Mouse (Mus musculus): ENCODE measurements around the gene Ldha. TPM values are rescaled to one million over a fixed set of nuclear protein-coding genes. Genes with fewer than 3 reads are reported as not detected.

The Ldha gene
- polyA plus RNA-seq, 2 experiments from 2014 or later, result 1,036 to 1,248 TPM

DNA sequence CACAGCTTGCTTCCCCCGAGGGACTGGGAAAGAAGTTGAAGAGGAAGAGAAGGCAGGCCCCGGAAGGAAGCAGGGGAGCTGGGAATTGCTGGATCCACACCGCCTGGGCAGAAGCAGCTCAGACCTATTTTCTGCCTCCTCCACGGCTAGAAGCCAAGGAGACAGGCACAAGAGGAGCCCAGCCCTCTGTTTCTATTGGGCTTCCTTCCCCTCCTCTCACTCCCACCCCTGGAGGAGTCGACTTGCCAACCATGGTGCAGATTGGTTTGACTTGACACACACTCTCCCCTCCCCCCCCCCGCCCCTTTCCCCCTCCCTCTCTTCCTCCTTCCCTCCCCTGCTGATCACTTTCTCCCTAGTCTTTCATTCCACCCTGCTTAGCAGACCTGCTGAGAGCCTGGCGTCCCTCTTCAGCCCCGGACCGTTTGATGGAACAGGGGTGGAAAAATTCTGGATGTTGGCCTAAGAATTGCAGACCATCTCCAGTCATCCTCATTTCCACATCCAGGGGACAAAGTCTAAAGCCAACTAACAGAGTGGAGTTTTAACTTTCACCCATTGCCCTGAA, 3.1 kb upstream of the Ldha start:
- no peak for ATAC-seq

DNA sequence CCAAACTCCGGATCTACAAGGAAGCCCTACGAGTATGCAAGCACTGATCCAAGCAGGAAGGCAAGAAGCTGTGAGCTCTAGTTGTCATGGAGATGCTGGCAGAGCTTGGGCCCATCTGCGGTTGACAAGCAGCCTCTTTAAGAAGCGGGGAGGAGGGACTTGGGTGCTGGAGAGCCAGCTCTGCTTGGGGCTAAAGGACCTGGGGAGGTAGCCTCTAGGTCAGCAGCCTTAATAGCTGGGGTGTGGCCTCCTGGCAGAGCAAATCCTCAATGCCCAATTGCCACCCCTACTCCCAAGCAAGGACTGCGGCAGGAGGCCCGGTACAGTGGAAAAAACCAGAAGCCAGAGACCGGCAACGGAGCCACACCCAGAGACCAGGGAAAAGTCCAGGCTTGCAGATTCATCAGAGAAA, 2.4 kb upstream of the Ldha start:
- peak; percentile 95 for ATAC-seq

DNA sequence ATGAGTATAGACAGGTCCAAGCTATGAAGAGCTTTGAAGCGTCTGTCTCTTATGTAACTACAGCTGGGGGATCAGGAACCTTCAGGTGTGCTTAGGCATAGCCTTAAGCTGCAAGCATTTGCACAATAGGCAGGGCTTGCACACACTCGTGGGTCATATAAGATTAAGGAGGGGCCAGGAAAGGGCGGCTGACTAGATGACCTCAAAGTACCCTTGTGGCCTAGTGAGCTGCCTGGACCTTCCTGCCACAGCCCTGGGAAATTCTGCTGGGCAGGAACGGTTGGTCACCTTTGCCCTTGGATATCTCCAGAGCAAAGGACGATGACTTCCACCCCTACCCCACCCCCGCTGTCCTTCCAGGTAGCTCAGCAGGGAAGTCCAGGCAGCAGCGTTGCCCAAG, 1.8 kb upstream of the Ldha start:
- ATAC-seq, result no peak

DNA sequence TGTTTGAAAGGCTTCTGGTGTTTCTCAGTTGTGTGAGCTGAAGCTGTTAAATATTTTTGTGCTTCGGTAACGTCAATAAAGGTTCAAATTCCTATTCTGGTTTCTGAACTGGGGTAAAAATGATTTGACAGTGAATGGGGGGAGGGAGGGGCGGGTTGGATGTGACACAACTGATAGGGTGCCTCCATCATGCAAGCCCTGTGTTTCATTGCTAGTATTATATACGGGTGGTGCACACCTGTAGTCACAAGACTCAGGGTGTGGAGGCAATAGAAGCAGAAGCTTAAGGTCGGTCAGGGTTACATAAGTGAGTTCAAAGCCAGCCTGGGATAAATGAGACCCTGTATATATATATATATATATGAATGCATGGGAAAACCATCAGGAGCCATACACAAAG, 1.4 kb upstream of the Ldha start:
- ATAC-seq, result no peak

DNA sequence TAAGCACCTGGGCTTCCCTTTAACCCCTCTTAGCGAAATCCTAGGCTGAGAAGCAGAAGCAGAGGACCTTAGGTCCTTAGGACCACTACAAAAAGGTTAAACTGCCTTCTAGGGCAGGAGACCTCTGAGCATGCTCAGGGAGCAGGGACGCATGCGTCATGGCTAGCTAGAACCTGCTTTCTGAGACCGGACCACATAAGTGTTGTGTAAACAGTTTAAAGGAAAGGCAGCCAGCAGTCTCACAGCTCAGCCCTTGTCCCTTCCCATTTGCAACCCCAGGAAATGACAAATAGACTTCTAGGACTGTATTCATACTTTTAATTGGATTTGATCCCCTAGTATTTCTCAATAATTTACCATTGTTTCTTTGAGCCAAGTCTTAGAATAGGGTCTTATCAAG, 949 bp upstream of the Ldha start:
- no peak for ATAC-seq

DNA sequence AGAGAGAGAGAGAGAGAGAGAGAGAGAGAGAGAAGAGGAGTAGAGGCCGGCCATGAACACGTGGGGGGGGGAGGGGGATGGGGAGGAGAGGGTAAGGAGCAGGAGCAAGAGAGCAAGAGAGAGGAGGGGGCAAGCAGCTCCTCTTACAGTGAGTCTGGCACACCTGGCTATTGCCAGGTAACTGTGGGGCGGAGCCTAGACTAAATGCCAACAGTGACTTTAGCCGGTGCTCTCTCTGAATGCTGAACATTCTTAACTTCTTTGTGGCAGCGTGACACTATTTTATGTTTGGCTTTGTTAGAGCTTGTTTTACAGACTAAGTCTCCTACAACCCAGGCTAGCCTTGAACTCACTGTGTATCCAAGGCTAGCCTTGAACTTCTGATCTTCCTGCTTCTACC, 1.0 kb downstream of the Ldha start:
- ATAC-seq, result no peak

DNA sequence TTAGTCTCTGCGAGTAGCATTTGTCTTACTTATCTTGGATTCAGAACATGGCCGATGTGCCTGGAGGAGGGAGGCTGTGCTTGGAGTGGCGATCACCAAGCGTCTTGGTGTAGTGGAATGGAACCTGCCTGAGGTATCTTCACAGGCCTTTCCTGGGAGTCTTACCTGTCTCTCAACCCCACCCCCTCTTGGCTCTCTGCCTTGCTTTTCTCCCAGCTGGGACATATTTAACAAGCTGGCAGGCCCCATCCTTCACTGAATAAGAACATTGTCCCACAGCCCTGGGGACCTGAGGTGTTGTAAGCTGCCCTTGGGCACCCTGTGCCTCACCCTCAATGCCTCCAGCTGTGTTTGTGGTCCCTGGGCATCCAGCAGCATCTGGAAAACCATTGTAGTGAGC, 2.3 kb downstream of the Ldha start:
- ATAC-seq, result no peak

DNA sequence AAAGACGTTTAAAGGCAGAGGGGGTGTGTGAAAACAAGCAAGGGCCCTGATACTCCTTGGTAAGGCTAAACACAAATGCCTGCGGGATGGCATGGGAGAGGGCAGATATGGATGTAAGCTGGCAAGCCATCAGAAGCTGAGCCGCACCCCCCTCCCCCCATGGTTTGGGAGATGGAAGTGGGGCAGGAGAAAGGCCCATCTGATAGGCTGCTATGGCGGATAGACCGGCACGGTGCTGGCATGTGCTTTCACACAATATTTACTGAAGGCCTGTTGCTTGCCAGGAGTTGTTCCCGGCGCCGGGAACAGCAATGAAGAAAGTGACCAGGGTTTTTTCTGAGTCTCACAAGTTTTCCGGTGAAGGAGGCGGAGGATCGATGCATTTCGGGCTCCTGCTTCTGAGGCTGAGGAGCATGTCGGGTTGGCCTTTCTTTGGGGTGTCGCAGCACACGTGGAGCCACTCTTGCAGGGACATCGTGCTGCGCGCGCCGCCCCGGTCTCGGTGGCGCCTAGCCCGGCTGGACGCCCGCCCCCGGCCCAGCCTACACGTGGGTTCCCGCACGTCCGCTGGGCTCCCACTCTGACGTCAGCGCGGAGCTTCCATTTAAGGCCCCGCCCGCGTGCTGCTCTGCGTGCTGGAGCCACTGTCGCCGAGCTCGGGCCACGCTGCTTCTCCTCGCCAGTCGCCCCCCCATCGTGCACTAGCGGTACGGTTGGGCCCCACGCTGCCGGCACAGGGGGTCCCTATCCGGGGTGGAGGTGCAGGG, 4.1 kb downstream of the Ldha start:
- ATAC-seq, result peak; percentile 78

DNA sequence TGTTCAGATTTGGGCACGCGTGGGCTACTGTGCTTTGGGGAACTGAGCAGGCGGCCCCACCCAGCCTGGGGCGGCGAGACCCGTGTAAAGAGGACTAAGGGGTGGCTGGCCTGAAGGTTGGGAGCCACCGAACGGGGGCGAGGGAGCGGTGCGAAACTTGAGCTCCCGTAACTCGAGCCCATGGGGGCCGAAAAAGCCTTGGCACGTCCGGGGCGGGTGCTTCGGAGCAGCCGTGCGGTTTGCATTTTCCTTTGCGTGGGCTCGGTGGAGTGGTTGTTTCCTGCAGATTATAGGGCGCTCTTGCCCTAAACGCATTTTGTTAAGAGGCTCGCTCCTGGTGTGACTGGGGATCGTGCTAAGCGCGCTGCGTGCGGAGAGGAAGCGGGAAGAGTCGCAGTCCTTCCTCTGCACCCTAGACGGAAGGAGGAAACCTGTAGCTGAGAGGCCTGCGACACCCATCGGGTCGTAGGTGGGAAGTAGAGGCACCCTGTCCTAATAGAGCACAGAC, 4.8 kb downstream of the Ldha start:
- peak; percentile 41 for ATAC-seq

DNA sequence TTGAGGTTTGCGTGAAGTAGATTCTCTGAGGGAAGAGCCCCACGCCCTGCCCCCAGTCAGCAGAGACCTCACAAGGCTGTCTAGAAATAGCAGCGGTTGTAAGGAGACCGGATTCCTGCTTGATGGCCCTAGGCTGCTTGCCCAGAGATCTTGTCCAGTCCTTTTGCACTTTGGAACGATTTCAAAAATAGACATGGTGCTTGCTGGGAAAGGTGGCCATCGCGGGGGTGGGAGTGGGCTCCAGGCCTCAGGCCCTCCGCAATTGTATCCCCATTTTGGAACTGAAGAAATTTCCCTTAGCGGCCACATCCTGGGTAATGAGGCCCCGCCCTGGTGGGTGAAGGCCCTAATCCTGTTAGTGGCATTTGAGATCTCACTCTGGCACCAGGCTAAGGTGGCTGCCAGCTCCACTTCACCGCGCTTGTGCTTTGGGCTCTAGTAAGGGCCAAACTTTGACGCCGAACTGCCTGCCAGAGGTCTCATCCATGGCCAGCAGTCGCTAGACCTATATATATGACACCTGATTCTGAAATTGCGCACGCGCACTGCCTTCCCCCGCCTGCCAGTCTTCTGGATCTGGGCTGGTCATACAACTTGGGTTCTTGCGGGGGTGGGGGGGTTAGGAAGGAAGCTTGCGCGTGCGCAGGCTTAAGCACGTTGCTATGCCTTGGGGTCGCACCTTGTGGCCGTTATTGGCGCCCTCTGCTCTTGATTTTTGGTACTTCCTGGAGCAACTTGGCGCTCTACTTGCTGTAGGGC, 5.4 kb downstream of the Ldha start:
- ATAC-seq, result peak; percentile 70

DNA sequence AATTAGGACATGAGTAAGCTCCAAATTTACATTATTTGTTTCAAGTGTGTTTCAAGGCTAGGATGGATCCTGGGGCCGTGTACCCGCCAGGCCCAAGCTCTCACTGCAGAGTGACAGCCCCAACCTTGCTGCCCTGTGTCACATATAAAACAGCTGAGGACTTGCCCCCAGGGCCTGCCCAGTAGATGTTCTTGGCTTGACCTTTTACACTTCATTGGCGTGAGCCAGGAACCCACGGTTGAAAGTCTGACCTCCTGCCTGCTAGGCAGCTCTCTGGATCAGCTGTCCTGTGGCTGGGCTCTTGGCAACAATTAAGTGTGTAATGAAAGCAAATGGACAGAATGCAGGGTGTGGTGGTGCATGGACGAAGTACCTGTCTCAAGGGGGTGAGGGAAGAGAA, 8.0 kb downstream of the Ldha start:
- ATAC-seq, result no peak

DNA sequence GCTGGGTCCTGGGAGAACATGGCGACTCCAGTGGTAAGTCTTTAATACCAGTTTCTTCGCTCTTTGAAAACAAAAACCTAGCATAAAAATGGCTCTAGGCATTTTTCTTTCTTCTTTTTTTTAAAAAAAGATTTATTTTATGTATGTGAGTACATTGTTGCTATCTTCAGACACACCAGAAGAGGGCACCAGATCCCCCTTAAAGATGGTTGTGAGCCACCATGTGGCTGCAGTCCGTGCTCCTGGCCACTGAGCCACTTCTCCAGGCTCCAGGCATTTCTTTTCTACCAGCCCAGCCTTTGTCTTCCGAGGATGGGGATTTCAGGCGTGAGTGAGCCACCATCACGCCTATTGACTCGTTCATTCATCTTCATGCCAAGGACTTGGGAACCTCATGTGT, 9.8 kb downstream of the Ldha start:
- ATAC-seq, result no peak

DNA sequence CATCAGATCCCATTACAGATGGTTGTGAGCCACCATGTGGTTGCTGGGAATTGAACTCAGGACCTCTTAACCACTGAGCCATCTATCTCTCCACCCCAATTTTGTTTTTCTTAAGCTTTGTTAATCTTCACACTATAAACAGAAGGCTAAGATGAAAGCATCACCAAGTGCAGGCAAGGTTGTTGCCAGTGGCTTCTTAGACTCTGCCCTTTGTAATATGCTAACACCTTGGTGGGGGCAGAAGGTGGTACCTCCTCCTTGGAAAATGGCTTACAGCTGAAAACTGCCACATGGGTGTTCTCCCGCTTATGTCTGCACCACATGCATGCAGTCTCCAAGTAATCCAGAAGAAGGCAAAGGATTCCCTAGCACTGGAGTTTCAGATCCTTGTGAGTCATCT, 11.4 kb downstream of the Ldha start:
- ATAC-seq, result no peak

DNA sequence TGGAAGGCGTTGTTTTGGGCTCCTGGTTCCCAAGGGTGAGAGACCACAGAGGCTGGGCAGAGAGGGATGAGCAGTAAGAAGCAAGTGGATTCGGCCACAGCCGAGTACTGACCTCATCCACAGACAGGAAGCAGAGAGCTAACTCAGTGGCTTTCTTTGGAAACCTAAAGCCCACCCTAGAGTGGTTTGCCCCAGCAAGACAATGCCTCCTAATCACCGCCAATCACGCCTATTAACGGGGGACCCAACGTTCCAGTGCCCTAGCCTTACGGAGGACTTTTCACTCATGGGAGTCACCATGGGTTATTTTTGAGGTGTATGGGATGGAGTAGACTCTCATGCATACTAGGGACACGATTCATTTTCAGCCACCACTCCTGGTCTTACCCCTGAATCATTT, 12.1 kb downstream of the Ldha start:
- no peak for ATAC-seq

DNA sequence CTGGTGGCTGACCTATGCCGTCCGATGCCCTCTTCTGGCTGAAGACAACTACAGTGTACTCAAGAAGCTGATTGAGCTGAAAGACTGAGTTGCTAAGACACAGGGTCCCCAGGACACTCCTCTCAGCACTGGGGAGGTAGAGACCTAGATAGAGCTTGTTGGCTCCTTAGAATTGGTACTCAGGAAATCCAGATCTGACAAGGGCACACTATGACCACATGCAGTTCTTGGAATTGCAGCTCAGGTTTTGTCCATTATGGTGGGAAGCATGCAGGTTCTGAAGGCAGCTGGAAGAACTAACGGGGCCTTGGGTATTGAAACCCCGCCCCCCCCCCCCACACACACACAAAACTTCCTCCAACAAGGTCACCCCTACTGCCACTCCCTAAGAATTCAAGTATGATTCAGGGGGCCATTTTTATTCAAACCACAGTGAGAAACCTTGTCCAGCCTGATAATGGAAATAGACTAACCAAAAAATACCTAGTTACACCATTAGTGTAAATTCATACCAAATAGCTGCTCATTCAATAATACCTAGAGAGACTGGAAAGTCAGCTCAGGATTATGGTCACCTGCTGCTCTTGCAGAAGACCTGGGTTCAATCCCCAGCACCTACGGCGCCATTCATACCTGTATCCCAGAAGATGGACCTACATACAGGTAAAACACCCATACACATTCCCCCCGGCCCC, 14.7 kb downstream of the Ldha start:
- no peak for ATAC-seq

DNA sequence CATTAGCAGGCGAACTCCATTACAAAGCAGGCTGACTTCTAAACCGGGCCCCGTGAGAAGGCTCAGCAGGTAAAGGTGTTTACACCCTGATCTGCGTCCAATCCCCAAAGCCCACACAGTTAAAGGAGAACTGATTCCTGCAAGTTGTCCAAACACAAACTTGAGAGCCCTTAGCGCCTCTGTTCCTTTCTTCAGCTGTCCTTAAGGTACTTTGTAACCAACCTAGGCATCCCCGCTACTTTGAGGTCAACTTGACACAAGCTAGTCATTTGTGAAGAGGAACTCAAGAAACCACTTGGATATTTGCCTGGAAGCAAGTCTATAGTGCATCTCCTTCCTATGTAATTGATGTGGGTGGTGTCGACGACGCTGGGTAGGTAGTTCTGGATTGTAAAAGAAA, 16.2 kb downstream of the Ldha start:
- ATAC-seq, result no peak

DNA sequence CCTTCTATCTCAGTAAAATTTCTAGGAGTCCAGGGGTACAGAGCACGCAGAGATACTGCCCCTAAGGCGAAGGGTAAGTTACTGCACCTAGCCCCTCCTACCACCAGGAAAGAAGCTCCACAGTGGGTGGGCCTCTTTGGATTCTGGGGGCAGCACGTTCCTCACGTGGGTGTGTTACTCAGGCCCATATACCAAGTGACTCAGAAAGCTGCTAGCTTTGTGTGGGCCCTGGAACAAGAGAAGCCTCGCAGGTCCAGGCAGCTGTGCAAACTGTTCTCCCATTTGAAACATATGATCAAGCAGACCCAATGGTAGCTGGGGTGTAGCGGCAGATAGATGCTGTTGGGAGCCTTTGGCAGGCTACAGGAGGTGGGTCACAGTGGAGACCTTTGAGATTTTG, 17.8 kb downstream of the Ldha start:
- no peak for ATAC-seq

DNA sequence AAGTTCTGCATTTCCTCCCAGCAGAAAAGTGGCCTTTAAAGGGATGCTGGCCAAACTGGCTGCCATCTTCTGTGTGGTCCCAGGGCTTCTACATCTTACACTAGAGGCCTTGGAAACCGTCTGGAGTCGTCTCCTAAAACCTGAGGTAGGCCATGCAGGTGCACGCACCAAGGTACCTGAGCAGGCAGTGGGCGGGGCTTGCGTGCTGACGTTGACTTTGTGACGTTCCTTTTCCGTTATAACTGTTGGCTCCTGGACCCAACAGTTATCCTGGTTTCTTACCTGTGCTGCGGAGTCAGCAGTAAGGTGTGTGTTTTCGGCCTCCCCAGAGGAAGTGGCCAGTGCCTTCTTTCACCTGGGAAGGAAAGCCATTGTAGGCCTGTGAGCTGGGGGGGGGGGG, 19.7 kb downstream of the Ldha start, which contains the start of gene Ldhc:
Ldhc (plus strand) TSS at position 208 of the 400 bp plus-strand sequence.
- ATAC-seq, result no peak

DNA sequence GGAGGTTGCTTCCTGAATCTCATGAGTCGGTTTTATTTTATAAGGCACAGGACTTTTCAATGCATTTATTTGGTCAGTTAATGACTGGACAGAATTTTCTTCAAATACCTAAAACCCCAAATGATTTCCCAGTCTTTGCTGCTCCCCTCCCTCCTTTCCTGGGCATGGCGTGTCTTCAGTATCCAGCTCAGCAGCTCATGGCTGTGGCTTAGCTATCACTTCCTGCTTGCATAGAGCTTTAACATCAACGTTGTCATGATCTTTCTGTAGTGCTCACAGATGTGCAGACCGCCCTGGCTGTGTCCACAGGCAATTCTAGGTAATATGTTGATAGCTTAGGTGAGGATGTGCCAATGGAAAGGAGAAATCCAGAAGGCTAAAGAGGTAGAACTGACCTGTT, 30.7 kb downstream of the Ldha start:
- no peak for ATAC-seq

DNA sequence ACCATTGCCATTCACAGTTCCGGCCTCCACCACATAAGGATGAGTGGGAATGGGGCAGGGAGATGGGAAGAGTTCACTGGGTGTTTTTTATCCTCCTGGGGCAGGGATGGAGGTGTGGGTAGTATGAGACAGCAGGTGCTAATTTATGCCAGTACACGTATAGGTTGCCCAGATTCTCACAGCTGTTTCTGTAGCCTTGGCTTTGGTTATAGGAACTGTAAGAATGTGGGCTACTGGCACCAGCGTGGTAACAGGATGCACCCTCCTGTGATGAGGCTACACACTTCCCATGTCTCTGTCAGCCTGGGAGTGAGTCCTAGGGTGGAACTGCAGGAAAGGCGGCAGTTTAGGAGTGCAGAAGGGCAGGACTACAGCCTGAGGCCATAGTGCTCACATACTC, 35.6 kb downstream of the Ldha start:
- ATAC-seq, result no peak

DNA sequence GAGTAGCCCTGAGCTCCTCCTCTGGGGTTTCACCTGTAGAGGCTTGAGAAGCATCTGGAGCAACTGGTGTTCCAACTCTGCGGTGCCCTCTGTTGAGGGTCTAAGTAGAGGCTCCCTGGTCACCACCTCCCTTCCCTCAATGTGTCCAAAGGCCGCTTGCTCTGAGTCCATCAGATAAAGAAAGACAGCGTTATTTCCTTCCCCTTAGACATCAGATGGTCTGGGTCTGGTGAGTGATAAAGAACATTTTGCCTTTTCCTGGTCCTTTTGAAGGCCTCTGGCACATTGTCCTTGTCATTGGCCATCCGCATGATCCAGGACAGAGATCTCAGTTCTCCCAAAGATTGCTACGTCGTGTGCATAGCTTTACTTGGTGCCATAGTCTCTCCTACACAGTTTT, 36.0 kb downstream of the Ldha start:
- no peak for ATAC-seq

DNA sequence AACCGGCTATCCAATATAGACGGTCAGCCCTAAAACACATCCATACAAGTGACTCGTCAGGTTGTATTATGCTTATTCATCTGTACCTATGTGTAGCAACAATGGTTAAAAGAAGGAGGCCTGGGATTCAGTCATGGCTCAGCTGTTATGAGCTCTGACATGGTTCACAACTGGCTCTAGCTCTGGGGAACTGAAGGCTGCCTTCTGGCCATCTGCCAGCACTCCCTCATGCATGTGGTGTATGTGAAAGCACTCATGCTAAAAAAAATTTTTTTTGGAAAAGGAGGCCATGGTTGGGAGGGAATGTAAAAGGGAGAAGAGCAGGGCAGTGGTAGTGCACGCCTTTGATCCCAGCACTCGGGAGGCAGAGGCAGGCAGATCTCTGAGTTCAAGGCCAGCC, 38.6 kb downstream of the Ldha start:
- ATAC-seq, result no peak

DNA sequence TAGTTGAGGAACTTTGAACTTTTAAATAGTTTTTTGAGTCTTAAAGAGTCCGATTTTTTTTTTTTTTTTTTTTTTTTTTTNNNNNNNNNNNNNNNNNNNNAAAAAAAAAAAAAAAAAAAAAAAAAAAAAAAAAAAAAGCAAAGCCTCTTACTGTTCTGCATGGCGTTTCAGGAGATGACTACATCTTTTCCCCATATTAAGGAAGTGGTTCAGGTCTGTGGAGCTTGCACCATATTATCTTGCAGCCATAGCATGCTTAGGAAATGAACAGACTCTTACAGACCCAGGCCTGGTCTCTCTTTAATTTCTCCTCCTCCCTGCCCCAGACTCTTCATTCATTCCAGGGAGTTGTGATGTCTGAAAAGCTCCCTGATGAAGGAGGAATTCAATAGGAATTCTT, 39.7 kb downstream of the Ldha start:
- no peak for ATAC-seq
